8 mouse cellular contexts compared by ENCODE assay signal in the genomic region with DNA sequence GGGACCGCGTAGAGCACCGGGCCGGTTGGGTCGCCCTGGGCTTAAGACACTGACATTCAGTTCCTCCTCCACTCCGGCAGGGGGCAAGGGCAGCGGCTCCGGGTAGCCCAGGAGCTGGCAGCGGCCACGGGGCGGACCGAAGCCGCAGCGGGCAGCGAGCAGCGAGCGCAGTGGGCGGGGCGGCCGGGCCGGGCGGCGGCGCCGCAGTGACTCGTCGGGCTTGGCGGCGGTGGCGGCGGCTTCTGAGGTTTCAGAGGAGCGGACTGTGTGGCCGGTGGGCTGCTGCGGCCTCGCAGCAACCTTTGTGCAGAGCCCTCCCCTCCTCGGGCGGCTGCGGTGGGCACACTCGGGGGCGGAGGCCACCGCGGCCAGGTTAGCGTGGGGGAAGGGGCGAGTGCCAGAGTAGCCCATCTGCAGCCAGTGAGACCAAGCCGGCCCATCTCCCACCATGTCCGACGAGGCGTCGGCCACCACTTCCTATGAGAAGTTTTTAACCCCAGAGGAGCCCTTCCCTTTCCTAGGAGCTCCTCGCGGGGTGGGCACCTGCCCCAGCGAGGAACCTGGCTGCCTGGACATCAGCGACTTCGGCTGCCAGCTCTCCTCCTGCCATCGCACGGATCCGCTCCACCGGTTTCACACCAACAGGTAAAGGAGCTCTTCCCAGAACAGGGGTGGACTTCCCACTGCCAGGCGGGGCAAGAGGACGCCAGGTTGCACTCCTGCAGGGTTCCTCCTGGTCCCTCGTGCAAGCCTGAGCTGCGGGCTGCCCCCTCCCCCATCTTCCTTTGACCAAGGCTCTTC. TPM values are rescaled to one million over a fixed set of nuclear protein-coding genes. Genes with fewer than 3 reads are reported as not detected.
A peak's percentile ranks its signal among the peaks of the same experiment; 100 is the strongest.
DNase-seq lines count a peak whose midpoint lies in the region; ATAC-seq and TF ChIP-seq lines count a peak whose summit lies in the region.

A gene (plus strand): TSS at position 170 of the 801 bp plus-strand sequence.

- H3K9me3 ChIP-seq in CH12.LX (replicated peaks; ENCODE audit: low read length): no peaks in the 10 kb centered on the region
- no peaks in the 10 kb centered on the region for H3K9me3 ChIP-seq in forebrain, embryonic 10.5 days
- H3K9me3 ChIP-seq in heart, embryonic 15.5 days (replicated peaks): no peaks in the 10 kb centered on the region
- no peaks in the 10 kb centered on the region for H3K9me3 ChIP-seq in neural tube, embryonic 14.5 days (ENCODE audit: control insufficient read depth, low read length)

- WGBS in forebrain, embryonic 10.5 days: 20% methylated on average over 60 of the region's 62 CpGs
- WGBS in heart, embryonic 15.5 days: 6% methylated on average over 49 of the region's 62 CpGs
- 13% methylated on average over 30 of the region's 62 CpGs for WGBS in neural tube, embryonic 14.5 days

- peak; percentile 41 for TF ChIP-seq POLR2A in CH12.LX (IDR thresholded peaks at IDR 0.05; ENCODE audit: low read depth, low read length)

- peaks cover 3 to 6% of the 10 kb centered on the region in 2 experiments; a peak in 3 of 4 replicates for H3K4me1 ChIP-seq in CH12.LX (ENCODE audit: control insufficient read depth in 1 of 2, insufficient read depth in 2 of 2)
- H3K4me1 ChIP-seq in forebrain, embryonic 10.5 days: peaks cover 19% of the 10 kb centered on the region
- no peaks in the 10 kb centered on the region for H3K4me1 ChIP-seq in heart, embryonic 15.5 days (replicated peaks)
- H3K4me1 ChIP-seq in neural tube, embryonic 14.5 days (ENCODE audit: control insufficient read depth, insufficient read depth, low read length): no peaks in the 10 kb centered on the region

- in situ Hi-C loops in CH12.LX (cut with MboI; ENCODE audit: low pct_ligation_motif_present, low pct_unique_long_range_greater_than_20kb, low sequenced_read_pairs): no loop called here

- H3K9ac ChIP-seq in CH12.LX (ENCODE audit: insufficient read depth, low read depth): peak within 1 kb of the TSS; percentile 80
- H3K9ac ChIP-seq in heart, embryonic 15.5 days: peak within 1 kb of the TSS; percentile 71
- peak within 1 kb of the TSS; percentile 63 for H3K9ac ChIP-seq in neural tube, embryonic 14.5 days (replicated peaks; ENCODE audit: low read depth, low read length)

- peak; percentile 59 for DNase-seq in CH12.LX (ENCODE audit: extremely low read depth)
- peak; percentile 38 for DNase-seq in c-Kit-positive CD71-negative TER-119-negative erythroid progenitor cells, embryonic 14.5 days (ENCODE audit: low read depth)
- peak; percentile 62 for DNase-seq in forebrain, embryonic 10.5 days (ENCODE audit: extremely low spot score, low spot score)
- peak; percentile 79 to 90 for DNase-seq in kidney, postnatal 25 days
- peak; percentile 79 to 81 for DNase-seq in lung, adult 18-20 months
- DNase-seq in testis, postnatal 10 days (ENCODE audit: low spot score): peak; percentile 82

- H3K36me3 ChIP-seq in CH12.LX (replicated peaks in 1 of 2; ENCODE audit: control insufficient read depth in 1 of 2, insufficient read depth in 1 of 2, low read length in 1 of 2): no peaks in the 10 kb centered on the region
- H3K36me3 ChIP-seq in forebrain, embryonic 10.5 days (replicated peaks): no peaks in the 10 kb centered on the region
- no peaks in the 10 kb centered on the region for H3K36me3 ChIP-seq in heart, embryonic 15.5 days
- H3K36me3 ChIP-seq in neural tube, embryonic 14.5 days (ENCODE audit: control insufficient read depth, insufficient read depth, low read length): no peaks in the 10 kb centered on the region

- no peak within 1 kb of the TSS for H3K27ac ChIP-seq in CH12.LX (ENCODE audit: insufficient read depth, low read depth)
- H3K27ac ChIP-seq in forebrain, embryonic 10.5 days: peak within 1 kb of the TSS; percentile 91
- peak within 1 kb of the TSS; percentile 54; the same call in 1 of the 2 replicates for H3K27ac ChIP-seq in heart, embryonic 15.5 days
- H3K27ac ChIP-seq in neural tube, embryonic 14.5 days (ENCODE audit: low read depth, low read length): 0 out of 2 replicates have a peak within 1 kb of the TSS, but pooled peaks have one; percentile 22

- dilution Hi-C loops in CH12.LX (cut with MboI; ENCODE audit: extremely low pct_ligation_motif_present, extremely low pct_unique_long_range_greater_than_20kb, low sequenced_read_pairs): no loop called here

- peak within 1 kb of the TSS; percentile 90 for H3K4me2 ChIP-seq in CH12.LX (ENCODE audit: insufficient read depth, low read depth, poor library complexity, severe bottlenecking)
- peak within 1 kb of the TSS; percentile 74 for H3K4me2 ChIP-seq in heart, embryonic 15.5 days
- peak within 1 kb of the TSS; percentile 52 for H3K4me2 ChIP-seq in neural tube, embryonic 14.5 days (ENCODE audit: low read depth, low read length)

- peak in 1 of 2 experiments; percentile 55; a peak in 2 of 4 replicates for TF ChIP-seq CTCF in CH12.LX (conservative IDR thresholded peaks at IDR 0.05 in 1 of 2, IDR thresholded peaks at IDR 0.05 in 1 of 2; ENCODE audit: low read depth in 2 of 2, low read length in 2 of 2)

- H3K27me3 ChIP-seq in CH12.LX (replicated peaks): no peaks in the 10 kb centered on the region
- H3K27me3 ChIP-seq in forebrain, embryonic 10.5 days (ENCODE audit: poor library complexity, severe bottlenecking): peaks cover 35% of the 10 kb centered on the region
- H3K27me3 ChIP-seq in heart, embryonic 15.5 days: no peaks in the 10 kb centered on the region
- no peaks in the 10 kb centered on the region for H3K27me3 ChIP-seq in neural tube, embryonic 14.5 days (ENCODE audit: control insufficient read depth, insufficient read depth, low read length)

- no peak for TF ChIP-seq EP300 in CH12.LX (IDR thresholded peaks at IDR 0.05; ENCODE audit: low read length)

- no peak; the same call in 1 of the 2 replicates for TF ChIP-seq RAD21 in CH12.LX (IDR thresholded peaks at IDR 0.05; ENCODE audit: low read depth, low read length)

- peak within 1 kb of the TSS; percentile 66 to 98 (median 72) for H3K4me3 ChIP-seq in CH12.LX (replicated peaks in 1 of 3; ENCODE audit: low read depth in 2 of 3, low read length in 2 of 3, poor library complexity in 1 of 3)
- H3K4me3 ChIP-seq in forebrain, embryonic 10.5 days: peak within 1 kb of the TSS; percentile 70
- peak within 1 kb of the TSS; percentile 79 for H3K4me3 ChIP-seq in heart, embryonic 15.5 days
- H3K4me3 ChIP-seq in neural tube, embryonic 14.5 days (ENCODE audit: low read depth, low read length): peak within 1 kb of the TSS; percentile 52

- no peaks in the 10 kb centered on the region for H3K79me2 ChIP-seq in CH12.LX (replicated peaks; ENCODE audit: control insufficient read depth, extremely low read depth, insufficient read depth, poor library complexity, severe bottlenecking)

- ATAC-seq in heart, embryonic 15.5 days (replicated peaks; ENCODE audit: insufficient number of reproducible peaks, insufficient read depth, low FRiP score, low read depth): peak; percentile 93
- ATAC-seq in neural tube, embryonic 14.5 days (ENCODE audit: low read depth): peak; percentile 97

TF ChIP-seq in CH12.LX, 34 proteins besides CTCF, POLR2A, EP300 and RAD21:
- TF ChIP-seq ZNF384 (IDR thresholded peaks at IDR 0.05; ENCODE audit: low read depth, low read length) (no peak), CHD2 (IDR thresholded peaks at IDR 0.05; ENCODE audit: low read length) (no peak), USF2 (conservative IDR thresholded peaks at IDR 0.05; ENCODE audit: low read depth, low read length) (no peak), UBTF (IDR thresholded peaks at IDR 0.05; ENCODE audit: low read depth, low read length) (no peak), SMC3 (IDR thresholded peaks at IDR 0.05; ENCODE audit: low read depth, low read length) (peak; percentile 14), GABPA (IDR thresholded peaks at IDR 0.05; ENCODE audit: insufficient replicate concordance, low read depth, low read length) (no peak), MAFK (IDR thresholded peaks at IDR 0.05; ENCODE audit: insufficient replicate concordance, low read length) (no peak), ZMIZ1 (IDR thresholded peaks at IDR 0.05; ENCODE audit: low read depth, low read length) (no peak), RCOR1 (conservative IDR thresholded peaks at IDR 0.05; ENCODE audit: low read depth, low read length) (no peak), KAT2A (IDR thresholded peaks at IDR 0.05; ENCODE audit: insufficient replicate concordance, low read length) (no peak), ETS1 (conservative IDR thresholded peaks at IDR 0.05; ENCODE audit: low read depth, low read length) (no peak), ZKSCAN1 (IDR thresholded peaks at IDR 0.05; ENCODE audit: borderline replicate concordance, low read depth, low read length) (no peak), TCF12 (IDR thresholded peaks at IDR 0.05; ENCODE audit: low read depth, low read length) (peak; percentile 48; the same call in 1 of the 2 replicates), IRF4 (IDR thresholded peaks at IDR 0.05; ENCODE audit: low read depth, low read length) (no peak), NRF1 (IDR thresholded peaks at IDR 0.05; ENCODE audit: low read depth, low read length) (peak; percentile 54), TBP (conservative IDR thresholded peaks at IDR 0.05; ENCODE audit: low read depth, low read length) (no peak), JUND (conservative IDR thresholded peaks at IDR 0.05; ENCODE audit: low read depth, low read length) (no peak), JUN (IDR thresholded peaks at IDR 0.05; ENCODE audit: insufficient read depth, low read depth, low read length) (no peak), SIN3A (IDR thresholded peaks at IDR 0.05; ENCODE audit: low read length) (peak; percentile 25; the same call in 1 of the 2 replicates), HCFC1 (IDR thresholded peaks at IDR 0.05; ENCODE audit: low read depth, low read length) (peak; percentile 37; the same call in 1 of the 2 replicates), MXI1 (IDR thresholded peaks at IDR 0.05; ENCODE audit: low read depth, low read length) (peak; percentile 2; the same call in 1 of the 2 replicates), MYC (IDR thresholded peaks at IDR 0.05; ENCODE audit: low read depth, low read length) (no peak), MAZ (IDR thresholded peaks at IDR 0.05; ENCODE audit: low read depth, low read length) (no peak), CHD1 (IDR thresholded peaks at IDR 0.05; ENCODE audit: low read depth, low read length) (no peak), USF1 (IDR thresholded peaks at IDR 0.05; ENCODE audit: low read depth, low read length) (no peak)

RNA-seq across cellular contexts. Expression of the gene that starts here (rescaled TPM):
- total RNA-seq in CH12.LX (2012; rRNA removed): 6.2 and 6.8 TPM in 2 replicates
- 10.5 and 13.0 TPM in 2 replicates for total RNA-seq in CH12.LX (2014; rRNA removed)
- polyA plus RNA-seq in CH12.LX (2012; ENCODE audit: insufficient read length, low read depth): 3.5 and 4.3 TPM in 2 replicates
- polyA plus RNA-seq in forebrain, embryonic 10.5 days (2016; fragmentation: Nextera tagmentation; extraction: Ambion mirVana): 15.5 and 17.2 TPM in 2 replicates
- 3.8 and 4.2 TPM in 2 replicates for polyA plus RNA-seq in heart, embryonic 15.5 days (2015; fragmentation: Nextera tagmentation; extraction: Ambion mirVana)
- 9.8 and 11.3 TPM in 2 replicates for polyA plus RNA-seq in neural tube, embryonic 14.5 days (2014; fragmentation: Nextera tagmentation; extraction: Ambion mirVana)
